Mouse (Mus musculus) bone marrow macrophage, adult 2 months (primary cell): ENCODE measurements around the gene Trex1.

Experiments used
- CTCF ChIP-seq: IDR thresholded peaks from 2 replicates; pipeline ENCODE4 v1.5.1; 2012; ENCODE audit warnings: low read depth, mild to moderate bottlenecking, low read length, moderate library complexity
- POLR2A ChIP-seq: IDR thresholded peaks from 2 replicates; pipeline ENCODE4 v1.6.1; 2012; ENCODE audit warnings: mild to moderate bottlenecking, low read depth, low read length, borderline replicate concordance

DNA sequence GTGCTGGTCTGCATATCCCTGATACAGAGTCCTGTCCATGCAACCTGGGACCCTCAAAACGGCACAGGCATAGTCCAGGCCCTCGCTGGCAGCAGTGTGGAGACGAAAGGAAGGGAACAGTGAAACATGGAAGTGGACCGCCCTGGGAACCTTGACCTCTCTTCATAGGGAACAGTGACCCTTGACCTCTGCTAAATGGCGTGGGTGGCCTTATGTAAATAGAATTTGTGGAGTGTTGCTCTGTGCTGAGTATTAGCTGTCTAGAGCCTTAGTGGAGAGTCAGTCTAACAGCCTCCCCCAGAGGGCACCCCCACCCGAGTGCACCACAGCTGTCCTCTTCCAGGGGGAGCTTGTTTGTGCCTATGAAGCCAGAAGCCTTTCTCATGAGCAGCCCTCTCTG is 33.3 kb upstream of the Trex1 start:
- TF ChIP-seq CTCF (no peak), POLR2A (no peak)
